Mouse (Mus musculus) midbrain, embryonic 13.5 days (tissue): Measurements from ENCODE around the gene Gabbr2. TPM values are rescaled to one million over a fixed set of nuclear protein-coding genes. Genes with fewer than 3 reads are reported as not detected.
"Not testable (repeated sequence)": the region's sequence is repeated elsewhere in the genome, so short reads cannot be mapped to it uniquely, and the experiment has no call there.

Experiments
- ATAC-seq: fragments of 200-750 bp; cut with Nextera tagmentation; 2 replicates; pipeline ENCODE4 v1.8.0; 2017; ENCODE audit warnings: mild to moderate bottlenecking, moderate TSS enrichment, moderate library complexity
- H3K27ac ChIP-seq: fragments of 300-500 bp; sonication (generic); 2 replicates; pipeline ENCODE4 v1.5.1; 2015; ENCODE audit warnings: inconsistent platforms, mild to moderate bottlenecking, moderate library complexity
- H3K27me3 ChIP-seq: fragments of 300-500 bp; sonication (generic); 2 replicates; pipeline ENCODE4 v1.6.1; 2015; ENCODE audit warnings: mild to moderate bottlenecking, inconsistent platforms
- H3K36me3 ChIP-seq: fragments of 300-500 bp; sonication (generic); 2 replicates; pipeline ENCODE4 v1.6.1; 2015; ENCODE audit warnings: mild to moderate bottlenecking, inconsistent platforms
- H3K4me1 ChIP-seq: fragments of 300-500 bp; sonication (generic); replicated peaks from 2 replicates; pipeline ENCODE4 v1.6.1; 2015; ENCODE audit warnings: inconsistent platforms
- H3K4me2 ChIP-seq: fragments of 300-500 bp; sonication (generic); replicated peaks from 2 replicates; pipeline ENCODE4 v1.6.1; 2015; ENCODE audit warnings: moderate library complexity, mild to moderate bottlenecking, inconsistent platforms
- H3K4me3 ChIP-seq: fragments of 300-500 bp; sonication (generic); replicated peaks from 2 replicates; pipeline ENCODE4 v1.5.1; 2015; ENCODE audit warnings: mild to moderate bottlenecking, inconsistent platforms
- H3K9ac ChIP-seq: fragments of 300-500 bp; sonication (generic); replicated peaks from 2 replicates; pipeline ENCODE4 v1.6.1; 2015; ENCODE audit warnings: mild to moderate bottlenecking, inconsistent platforms
- H3K9me3 ChIP-seq: fragments of 300-500 bp; sonication (generic); 2 replicates; pipeline ENCODE4 v1.6.1; 2016; ENCODE audit warnings: mild to moderate bottlenecking, inconsistent platforms
- WGBS: fragments of 180-500 bp; shearing (Covaris S2); methylation state at CpG from one replicate; pipeline ENCODE4 v1.1.7; 2015; 5-methylcytosine and 5-hydroxymethylcytosine counted together
- polyA plus RNA-seq: library from polyadenylated mRNA; unstranded; fragments of >200 nt; fragmentation: Nextera tagmentation; extraction: Ambion mirVana; gene quantifications from 2 replicates; pipeline ENCODE4 v1.2.1, GENCODE M21; 2015

Gene Gabbr2
- polyA plus RNA-seq, 1 experiment from 2014 or later, result 3.0 TPM

DNA sequence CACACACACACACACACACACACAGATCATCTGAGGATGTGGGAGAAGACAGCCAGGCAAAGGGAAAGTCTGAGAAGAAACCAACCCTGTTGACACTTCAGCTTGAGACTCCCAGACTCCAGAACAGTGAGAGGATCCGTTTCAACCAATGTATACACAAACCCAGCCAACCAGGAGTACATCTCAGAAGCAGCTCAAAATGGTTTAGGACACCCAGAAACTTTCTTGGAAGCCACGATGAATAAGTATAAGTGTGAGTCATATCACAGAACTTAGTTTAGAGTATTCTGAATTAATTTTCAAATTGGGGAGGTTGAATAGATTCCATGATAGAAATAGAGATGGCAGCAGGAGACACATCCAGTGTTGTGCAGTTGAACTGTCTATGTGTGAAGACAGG lies 335.7 kb downstream of the Gabbr2 start:
- WGBS, result 82% methylated on average over 2 of the region's 2 CpGs
- ATAC-seq, result no peak
- Histone ChIP-seq H3K36me3 (no peaks in the 10 kb centered on the region), H3K4me2 (no peak overlapping the region), H3K4me3 (no peak overlapping the region), H3K27me3 (peaks cover 26% of the 10 kb centered on the region), H3K27ac (no peak overlapping the region), H3K4me1 (peaks cover under 1% of the 10 kb centered on the region; the same call in 1 of the 2 replicates), H3K9ac (no peak overlapping the region), H3K9me3 (no peaks in the 10 kb centered on the region)

DNA sequence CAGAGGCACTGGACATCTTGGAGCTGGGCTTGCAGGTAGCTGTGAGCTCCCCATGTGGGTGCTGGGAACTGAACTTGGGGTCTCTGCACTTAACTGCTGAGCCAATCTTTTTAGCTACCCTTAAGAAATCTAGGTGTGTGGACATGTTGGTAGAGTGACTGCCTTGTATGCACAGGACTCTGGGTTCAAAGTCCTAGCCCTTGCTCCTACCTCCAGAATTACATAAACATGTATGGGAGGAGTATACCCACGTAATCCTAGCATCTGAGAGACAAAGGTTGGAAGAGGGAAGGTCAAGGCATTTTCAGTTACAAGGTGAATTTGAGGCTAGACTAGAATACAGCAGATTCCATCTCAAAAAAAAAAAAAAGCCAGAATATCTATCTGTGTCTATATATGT lies 336.4 kb downstream of the Gabbr2 start:
- peaks cover 26% of the 10 kb centered on the region for H3K27me3 ChIP-seq
- no peak overlapping the region for H3K4me3 ChIP-seq
- no peaks in the 10 kb centered on the region for H3K36me3 ChIP-seq
- 45% methylated on average over 1 of the region's 1 CpGs for WGBS
- H3K4me1 ChIP-seq, result peaks cover 6% of the 10 kb centered on the region
- H3K27ac ChIP-seq, result no peak overlapping the region
- H3K4me2 ChIP-seq, result no peak overlapping the region
- no peak overlapping the region for H3K9ac ChIP-seq
- no peak for ATAC-seq
- H3K9me3 ChIP-seq, result no peaks in the 10 kb centered on the region

- Histone ChIP-seq H3K4me1 (peaks cover 13% of the 10 kb centered on the region), H3K4me2 (peak within 1 kb of the TSS; percentile 95), H3K9me3 (no peaks in the 10 kb centered on the region), H3K9ac (peak within 1 kb of the TSS; percentile 66), H3K36me3 (no peaks in the 10 kb centered on the region), H3K4me3 (peak within 1 kb of the TSS; percentile 75), H3K27me3 (peaks cover 48% of the 10 kb centered on the region), H3K27ac (peak within 1 kb of the TSS; percentile 68)
- WGBS, result under 1% methylated on average over 68 of the region's 69 CpGs
- peak; percentile 97 for ATAC-seq
Observed at GRCm38 (mm10) chr4:46650086-46650753, 341.5 kb downstream of the Gabbr2 start, which contains the start of gene Tbc1d2. Tbc1d2 (minus strand) TSS chr4:46650209.

- WGBS, result 62% methylated on average over 4 of the region's 4 CpGs
Observed at GRCm38 (mm10) chr4:46649161-46649560, 342.5 kb downstream of the Gabbr2 start.

GRCm38 (mm10) chr4:46643676-46644112 lies 348.0 kb downstream of the Gabbr2 start:
- no peak overlapping the region for H3K9ac ChIP-seq
- 84% methylated on average over 8 of the region's 8 CpGs for WGBS
- H3K36me3 ChIP-seq, result no peaks in the 10 kb centered on the region
- peaks cover 13% of the 10 kb centered on the region for H3K27me3 ChIP-seq
- H3K27ac ChIP-seq, result no peak overlapping the region
- no peak for ATAC-seq
- no peak overlapping the region for H3K4me2 ChIP-seq
- H3K9me3 ChIP-seq, result no peaks in the 10 kb centered on the region
- no peak overlapping the region for H3K4me3 ChIP-seq
- H3K4me1 ChIP-seq, result peaks cover 4% of the 10 kb centered on the region; the same call in 1 of the 2 replicates

More at GRCm38 (mm10) chr4:46649161-46649560, 342.5 kb downstream of the Gabbr2 start:
- Histone ChIP-seq H3K9ac (peak overlapping the region; percentile 66), H3K4me2 (peak overlapping the region; percentile 95), H3K4me3 (peak overlapping the region; percentile 75), H3K9me3 (no peaks in the 10 kb centered on the region), H3K4me1 (peaks cover 13% of the 10 kb centered on the region), H3K27ac (no peak overlapping the region), H3K27me3 (peaks cover 48% of the 10 kb centered on the region), H3K36me3 (no peaks in the 10 kb centered on the region)
- no peak for ATAC-seq

GRCm38 (mm10) chr4:46642924-46643675 lies 348.6 kb downstream of the Gabbr2 start:
- ATAC-seq, result no peak
- H3K36me3 ChIP-seq, result no peaks in the 10 kb centered on the region
- H3K4me3 ChIP-seq, result no peak overlapping the region
- H3K9ac ChIP-seq, result no peak overlapping the region
- peaks cover 4% of the 10 kb centered on the region; the same call in 1 of the 2 replicates for H3K4me1 ChIP-seq
- H3K27me3 ChIP-seq, result peaks cover 7% of the 10 kb centered on the region
- H3K27ac ChIP-seq, result no peak overlapping the region
- no peak overlapping the region for H3K4me2 ChIP-seq
- no peaks in the 10 kb centered on the region for H3K9me3 ChIP-seq
- 87% methylated on average over 8 of the region's 8 CpGs for WGBS

DNA sequence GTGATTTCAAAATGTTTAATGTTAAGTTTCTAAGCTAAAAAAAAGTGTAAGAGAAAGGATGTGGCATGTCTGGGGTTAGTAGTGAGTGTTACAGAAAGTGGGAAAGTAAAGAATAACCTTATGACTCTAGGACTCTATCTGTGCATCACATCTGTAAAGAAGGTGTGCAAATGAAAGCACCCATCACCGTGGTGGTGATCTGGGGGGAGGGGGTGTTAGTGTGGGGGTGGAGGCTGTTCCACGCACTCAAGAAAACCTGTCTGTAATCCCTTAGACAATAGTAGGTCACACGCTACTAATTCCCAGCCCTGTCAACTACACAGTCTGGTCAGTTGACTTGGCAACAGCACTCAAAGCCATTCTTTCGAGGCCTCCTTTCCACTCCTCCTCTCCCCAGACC lies 350.4 kb downstream of the Gabbr2 start:
- Histone ChIP-seq H3K27ac (no peak overlapping the region), H3K4me1 (peaks cover 4% of the 10 kb centered on the region; the same call in 1 of the 2 replicates), H3K4me3 (no peak overlapping the region), H3K9ac (no peak overlapping the region), H3K27me3 (no peaks in the 10 kb centered on the region), H3K36me3 (no peaks in the 10 kb centered on the region), H3K4me2 (no peak overlapping the region), H3K9me3 (no peaks in the 10 kb centered on the region)
- 9% methylated on average over 4 of the region's 4 CpGs for WGBS
- ATAC-seq, result no peak

- Histone ChIP-seq H3K9ac (no peak overlapping the region), H3K4me3 (no peak overlapping the region), H3K9me3 (no peaks in the 10 kb centered on the region), H3K4me1 (peaks cover 4% of the 10 kb centered on the region; the same call in 1 of the 2 replicates), H3K4me2 (no peak overlapping the region), H3K36me3 (no peaks in the 10 kb centered on the region), H3K27me3 (no peaks in the 10 kb centered on the region), H3K27ac (no peak overlapping the region)
- no peak for ATAC-seq
- WGBS, result 88% methylated on average over 8 of the region's 8 CpGs
Observed at GRCm38 (mm10) chr4:46639866-46640265, 351.8 kb downstream of the Gabbr2 start.

DNA sequence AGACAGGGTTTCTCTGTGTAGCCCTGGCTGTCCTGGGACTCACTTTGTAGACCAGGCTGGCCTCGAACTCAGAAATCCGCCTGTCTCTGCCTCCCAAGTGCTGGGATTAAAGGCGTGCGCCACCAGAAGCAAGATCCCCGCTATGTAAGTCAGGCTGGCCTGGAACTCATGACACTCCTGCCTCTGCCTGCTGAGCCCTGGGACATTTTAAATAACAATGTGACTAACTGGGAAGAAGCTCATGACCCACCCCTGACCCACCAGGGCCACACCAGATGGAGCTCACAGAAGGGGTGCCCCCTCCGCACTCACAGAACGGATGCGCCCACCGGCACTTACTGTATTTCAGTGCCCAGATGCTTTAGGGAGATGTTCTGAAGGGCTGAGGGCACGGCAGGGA lies 354.4 kb downstream of the Gabbr2 start:
- not testable (repeated sequence) for H3K4me1 ChIP-seq, H3K27me3 ChIP-seq, H3K4me2 ChIP-seq, H3K27ac ChIP-seq, H3K9ac ChIP-seq, ATAC-seq, H3K9me3 ChIP-seq, H3K4me3 ChIP-seq, H3K36me3 ChIP-seq
- WGBS, result 93% methylated on average over 10 of the region's 10 CpGs

DNA sequence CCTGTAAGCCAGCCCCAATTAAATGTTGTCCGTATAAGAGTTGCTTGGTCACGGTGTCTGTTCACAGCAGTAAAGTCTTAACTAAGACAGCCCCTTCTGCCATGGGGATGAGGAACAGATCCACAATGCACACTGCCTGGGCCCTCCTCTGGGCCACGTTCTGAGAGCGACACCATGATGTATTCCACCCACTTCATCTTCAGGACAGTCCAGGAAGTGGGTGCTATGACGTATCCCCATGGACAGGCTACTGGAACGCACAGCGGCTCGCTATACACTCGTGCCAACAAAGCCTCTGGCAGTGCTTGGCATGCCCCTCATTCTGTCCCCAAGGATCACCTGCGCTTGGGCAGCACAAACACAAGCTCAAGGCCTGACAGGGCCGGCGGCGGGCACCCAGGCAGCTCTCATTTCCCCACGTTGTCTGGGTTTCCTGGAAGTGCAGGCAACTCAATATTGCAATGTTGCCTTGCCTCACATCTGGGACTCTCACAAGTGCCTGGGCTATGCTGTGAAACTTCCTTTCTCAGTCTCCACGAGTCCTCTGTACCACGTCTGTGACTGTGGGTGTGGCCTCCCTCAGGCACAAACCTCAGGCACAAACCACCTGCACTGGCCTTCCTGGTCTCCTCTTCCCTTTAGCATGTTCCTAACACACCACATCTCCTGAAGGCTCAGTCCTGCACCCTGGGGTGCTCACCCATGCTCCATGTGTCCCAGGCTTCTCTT lies 355.8 kb downstream of the Gabbr2 start:
- ATAC-seq, result no peak
- H3K4me3 ChIP-seq, result no peak overlapping the region

DNA sequence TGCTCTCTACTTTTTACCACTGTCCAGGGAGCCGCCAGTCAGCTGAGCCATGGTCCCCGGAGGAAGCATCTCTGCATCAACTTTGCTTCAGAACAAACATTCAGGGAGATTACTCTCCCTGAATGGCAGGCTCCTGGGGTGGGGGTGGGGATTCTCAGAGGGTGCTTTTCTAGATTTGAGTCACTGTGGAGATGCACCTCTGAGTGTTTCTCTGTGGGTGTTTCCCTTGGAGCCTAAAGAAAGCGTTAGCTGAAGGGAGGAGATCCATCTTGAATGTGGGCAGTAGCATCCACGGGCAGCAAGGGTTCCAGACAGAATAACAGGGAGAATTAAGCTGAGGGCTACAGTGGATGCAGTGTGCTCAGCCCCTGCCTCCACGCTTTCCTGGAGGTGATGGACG lies 356.8 kb downstream of the Gabbr2 start:
- H3K4me1 ChIP-seq, result no peaks in the 10 kb centered on the region
- no peaks in the 10 kb centered on the region for H3K36me3 ChIP-seq
- no peak for ATAC-seq
- 55% methylated on average over 6 of the region's 6 CpGs for WGBS
- H3K27ac ChIP-seq, result no peak overlapping the region
- no peak overlapping the region for H3K4me3 ChIP-seq
- H3K4me2 ChIP-seq, result no peak overlapping the region
- H3K27me3 ChIP-seq, result no peaks in the 10 kb centered on the region
- H3K9me3 ChIP-seq, result no peaks in the 10 kb centered on the region
- no peak overlapping the region for H3K9ac ChIP-seq

More for the DNA sequence above, 355.8 kb downstream of the Gabbr2 start:
- no peak overlapping the region for H3K4me2 ChIP-seq
- H3K36me3 ChIP-seq, result no peaks in the 10 kb centered on the region
- H3K4me1 ChIP-seq, result no peaks in the 10 kb centered on the region
- H3K27me3 ChIP-seq, result no peaks in the 10 kb centered on the region
- no peak overlapping the region for H3K27ac ChIP-seq
- no peak overlapping the region for H3K9ac ChIP-seq
- no peaks in the 10 kb centered on the region for H3K9me3 ChIP-seq
- WGBS, result 87% methylated on average over 16 of the region's 16 CpGs

DNA sequence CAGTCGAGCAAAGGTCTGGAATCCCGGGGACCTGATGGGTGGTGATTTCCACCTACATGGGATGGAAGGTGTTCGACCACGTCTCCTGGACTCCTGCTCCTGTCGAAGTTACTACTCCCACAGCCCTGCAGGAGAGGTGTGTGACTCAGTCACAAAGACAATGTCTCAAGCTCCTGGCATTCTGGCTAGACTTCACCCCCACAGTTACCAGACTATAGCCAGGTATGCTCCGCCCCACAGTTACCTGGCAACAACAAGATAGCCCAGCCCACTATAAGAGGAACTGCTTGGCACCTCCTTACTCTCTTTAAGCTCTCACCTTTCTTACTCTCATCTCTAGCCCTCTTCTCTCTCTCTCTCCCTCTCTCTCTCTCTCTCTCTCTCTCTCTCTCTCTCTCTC lies 358.1 kb downstream of the Gabbr2 start:
- H3K4me1 ChIP-seq, H3K4me2 ChIP-seq, ATAC-seq, H3K9ac ChIP-seq, H3K27me3 ChIP-seq, H3K36me3 ChIP-seq, H3K4me3 ChIP-seq, H3K9me3 ChIP-seq, H3K27ac ChIP-seq: not testable (repeated sequence)
- WGBS, result 80% methylated on average over 6 of the region's 6 CpGs
